Mouse (Mus musculus) liver, embryonic 14.5 days (tissue): ENCODE data around the gene Sphk2. TPM values are rescaled to one million over a fixed set of nuclear protein-coding genes. Genes with fewer than 3 reads are reported as not detected.

ENCODE experiments used
- ATAC-seq: fragments of 200-750 bp; cut with Nextera tagmentation; 2 replicates; pipeline ENCODE4 v1.8.0; 2017; ENCODE audit warnings: moderate number of reproducible peaks, mild to moderate bottlenecking, moderate library complexity; ENCODE audit not compliant: insufficient read depth
- DNase-seq, 3 experiments: peaks; one replicate each; pipeline ENCODE4 v3.0.0-alpha.2; 2012 to 2013; ENCODE audit warnings: low read depth in 3 of 3, low spot score in 3 of 3
- H3K27ac ChIP-seq: fragments of 300-500 bp; sonication (generic); 2 replicates; pipeline ENCODE4 v1.5.1; 2014; ENCODE audit warnings: moderate library complexity, mild to moderate bottlenecking, control low read depth, inconsistent platforms
- H3K27me3 ChIP-seq: fragments of 300-500 bp; sonication (generic); 2 replicates; pipeline ENCODE4 v1.6.1; 2014; ENCODE audit warnings: mild to moderate bottlenecking, low read length, moderate library complexity; ENCODE audit not compliant: control insufficient read depth, insufficient read depth
- H3K36me3 ChIP-seq: fragments of 300-500 bp; sonication (generic); replicated peaks from 2 replicates; pipeline ENCODE4 v1.6.1; 2014; ENCODE audit warnings: low read depth; ENCODE audit not compliant: control insufficient read depth, insufficient read depth
- H3K4me1 ChIP-seq, 2 experiments: fragments of 200-500 bp in 1 of 2; fragments of 300-500 bp in 1 of 2; sonication (generic) in 1 of 2; replicated peaks; 2 replicates each; pipeline ENCODE4 v1.6.1; 2012 to 2014; ENCODE audit warnings: antibody characterized with exemption in 1 of 2, inconsistent platforms in 1 of 2, low read length in 1 of 2; ENCODE audit not compliant: control insufficient read depth in 2 of 2, insufficient read depth in 2 of 2
- H3K4me2 ChIP-seq: fragments of 300-500 bp; sonication (generic); 2 replicates; pipeline ENCODE4 v1.6.1; 2014; ENCODE audit warnings: low read depth, mild to moderate bottlenecking, control low read depth, moderate library complexity
- H3K4me3 ChIP-seq, 2 experiments: fragments of 200-500 bp in 1 of 2; fragments of 300-500 bp in 1 of 2; sonication (generic) in 1 of 2; 2 replicates each; pipeline ENCODE4 v1.5.1; 2012 to 2014; ENCODE audit warnings: low read depth in 2 of 2, low read length in 2 of 2, mild to moderate bottlenecking in 2 of 2, control low read depth in 1 of 2, inconsistent platforms in 1 of 2, moderate library complexity in 1 of 2; ENCODE audit not compliant: insufficient read depth in 1 of 2
- H3K9ac ChIP-seq: fragments of 300-500 bp; sonication (generic); replicated peaks from 2 replicates; pipeline ENCODE4 v1.6.1; 2014; ENCODE audit warnings: mild to moderate bottlenecking, control low read depth, moderate library complexity
- H3K9me3 ChIP-seq: fragments of 300-500 bp; sonication (generic); 2 replicates; pipeline ENCODE4 v1.6.1; 2016; ENCODE audit warnings: low read length, mixed read lengths; ENCODE audit not compliant: control insufficient read depth
- CTCF ChIP-seq: IDR thresholded peaks from 2 replicates; pipeline ENCODE4 v1.5.1; 2016; ENCODE audit warnings: antibody characterized with exemption, low read depth, control low read depth
- EP300 ChIP-seq: IDR thresholded peaks from 2 replicates; pipeline ENCODE4 v1.6.1; 2016; ENCODE audit warnings: antibody characterized with exemption, low read depth
- WGBS: fragments of 180-500 bp; shearing (Covaris S2); extraction: QIAGEN DNeasy Blood & Tissue Kit; methylation state at CpG from one replicate; pipeline ENCODE4 v1.1.7; 2014; ENCODE audit not compliant: insufficient replicate concordance; 5-methylcytosine and 5-hydroxymethylcytosine counted together
- polyA plus RNA-seq, 2 experiments: library from polyadenylated mRNA; depleted of rRNA in 1 of 2; stranded (reverse) in 1 of 2; unstranded in 1 of 2; fragments of >200 nt; fragmentation: Nextera tagmentation in 1 of 2; extraction: Ambion mirVana in 1 of 2; gene quantifications; 2 replicates each; pipeline versions ENCODE4 v1.2.1 to v1.2.3; 2012 to 2014

The Sphk2 gene
- polyA plus RNA-seq, 2 experiments, result 5.8 to 7.6 TPM

- DNase-seq, result no peak
- Histone ChIP-seq H3K4me1 (peaks cover 16 to 21% of the 10 kb centered on the region in 2 experiments), H3K27ac (no peak overlapping the region), H3K36me3 (peaks cover 41% of the 10 kb centered on the region), H3K27me3 (no peaks in the 10 kb centered on the region), H3K4me2 (peak overlapping the region; percentile 81), H3K9ac (peak overlapping the region; percentile 99), H3K4me3 (peak overlapping the region in 1 of 2 experiments; percentile 90; a peak in 2 of 4 replicates), H3K9me3 (no peaks in the 10 kb centered on the region)
- no peak for ATAC-seq
- WGBS, result 84% methylated on average over 15 of the region's 16 CpGs
- TF ChIP-seq CTCF (no peak), EP300 (no peak)
Measured at GRCm38 (mm10) chr7:45719738-45720412, 2.1 kb upstream of the Sphk2 start.

GRCm38 (mm10) chr7:45719180-45719579, 1.4 kb upstream of the Sphk2 start:
- ATAC-seq (no peak), DNase-seq (no peak)
- Histone ChIP-seq H3K27me3 (no peaks in the 10 kb centered on the region), H3K9me3 (no peaks in the 10 kb centered on the region), H3K4me3 (peak overlapping the region; percentile 88 to 90), H3K9ac (peak overlapping the region; percentile 99), H3K36me3 (peaks cover 38% of the 10 kb centered on the region), H3K4me2 (peak overlapping the region; percentile 81), H3K27ac (peak overlapping the region; percentile 78), H3K4me1 (peaks cover 21 to 25% of the 10 kb centered on the region in 2 experiments)
- WGBS, result 69% methylated on average over 10 of the region's 10 CpGs
- TF ChIP-seq EP300 (no peak), CTCF (no peak)

GRCm38 (mm10) chr7:45718331-45718730, 529 bp upstream of the Sphk2 start:
- under 1% methylated on average over 20 of the region's 20 CpGs for WGBS
- DNase-seq (no peak), ATAC-seq (no peak)
- H3K9me3 ChIP-seq, result no peaks in the 10 kb centered on the region
- H3K4me2 ChIP-seq, result peak overlapping the region; percentile 81
- peak overlapping the region; percentile 88 to 90 for H3K4me3 ChIP-seq
- TF ChIP-seq CTCF (no peak), EP300 (no peak)
- peaks cover 30% of the 10 kb centered on the region for H3K36me3 ChIP-seq
- H3K4me1 ChIP-seq, result peaks cover 21 to 26% of the 10 kb centered on the region in 2 experiments
- no peaks in the 10 kb centered on the region for H3K27me3 ChIP-seq
- peak overlapping the region; percentile 99 for H3K9ac ChIP-seq
- H3K27ac ChIP-seq, result peak overlapping the region; percentile 78

GRCm38 (mm10) chr7:45716952-45717917, 567 bp downstream of the Sphk2 start:
- H3K4me1 ChIP-seq, result peaks cover 21 to 26% of the 10 kb centered on the region in 2 experiments
- peaks cover 31% of the 10 kb centered on the region for H3K36me3 ChIP-seq
- no peaks in the 10 kb centered on the region for H3K27me3 ChIP-seq
- H3K4me2 ChIP-seq, result peak overlapping the region; percentile 81
- no peaks in the 10 kb centered on the region for H3K9me3 ChIP-seq
- DNase-seq (no peak), ATAC-seq (peak; percentile 45)
- WGBS, result 5% methylated on average over 31 of the region's 31 CpGs
- H3K4me3 ChIP-seq, result peak overlapping the region; percentile 90
- TF ChIP-seq CTCF (no peak), EP300 (no peak)
- peak overlapping the region; percentile 99 for H3K9ac ChIP-seq
- peak overlapping the region; percentile 73 for H3K27ac ChIP-seq
